Comparison of ENCODE assay signal across 8 mouse cellular contexts in genomic region chr1:195130479-195130878, GRCm38 (mm10). TPM values are rescaled to one million over a fixed set of nuclear protein-coding genes. Genes with fewer than 3 reads are reported as not detected.
DNase-seq lines count a peak whose midpoint lies in the region; ATAC-seq and TF ChIP-seq lines count a peak whose summit lies in the region.

No protein-coding gene starts in this region.

- H3K4me2 ChIP-seq in heart, embryonic 16.5 days (ENCODE audit: low read depth, low read length), result peak overlapping the region; percentile 88

- TF ChIP-seq POLR2A in MEL (IDR thresholded peaks at IDR 0.05; ENCODE audit: control insufficient read depth in 1 of 2, insufficient read depth in 1 of 2, low read depth in 1 of 2, low read length in 2 of 2, poor library complexity in 1 of 2), result no peak

- peak overlapping the region; percentile 91 for H3K9ac ChIP-seq in MEL (ENCODE audit: control insufficient read depth, low read depth, low read length, poor library complexity, severe bottlenecking)
- H3K9ac ChIP-seq in heart, embryonic 16.5 days (ENCODE audit: low read length), result peak overlapping the region; percentile 97

- peaks cover 6% of the 10 kb centered on the region in 2 experiments for H3K4me1 ChIP-seq in MEL (ENCODE audit: control insufficient read depth in 1 of 2, insufficient read depth in 2 of 2, low read length in 2 of 2)
- H3K4me1 ChIP-seq in heart, embryonic 16.5 days (ENCODE audit: control insufficient read depth, insufficient read depth, low read length), result 0 out of 2 replicates have a peak, but pooled peaks cover 3% of the 10 kb centered on the region

- H3K9me3 ChIP-seq in MEL (replicated peaks; ENCODE audit: insufficient read depth, low read length), result no peaks in the 10 kb centered on the region
- H3K9me3 ChIP-seq in heart, embryonic 16.5 days (replicated peaks; ENCODE audit: control insufficient read depth, low read length), result no peaks in the 10 kb centered on the region

- H3K27me3 ChIP-seq in MEL (ENCODE audit: control insufficient read depth in 1 of 2, insufficient read depth in 2 of 2, low read length in 2 of 2), result no peaks in the 10 kb centered on the region
- H3K27me3 ChIP-seq in heart, embryonic 16.5 days (ENCODE audit: control insufficient read depth, insufficient read depth, low read length), result no peaks in the 10 kb centered on the region

- intact Hi-C loops in gastrocnemius, postnatal 14 days (cut with DNase I; ENCODE audit: low total_unique reads), result no loop called here

- no peak for TF ChIP-seq EP300 in MEL (IDR thresholded peaks at IDR 0.05; ENCODE audit: low read depth in 1 of 2, low read length in 2 of 2)

- no peak for TF ChIP-seq CTCF in MEL (IDR thresholded peaks at IDR 0.05 in 2 of 3, conservative IDR thresholded peaks at IDR 0.05 in 1 of 3; ENCODE audit: control insufficient read depth in 1 of 3, insufficient read depth in 1 of 3, low read depth in 2 of 3, low read length in 3 of 3, poor library complexity in 1 of 3, severe bottlenecking in 1 of 3)

- 4% methylated on average over 2 of the region's 2 CpGs for WGBS in heart, embryonic 16.5 days
- 8% methylated on average over 2 of the region's 2 CpGs for WGBS in macrophage (ENCODE audit: missing documents)

- ATAC-seq in heart, embryonic 16.5 days (replicated peaks; ENCODE audit: extremely low read depth, insufficient read depth, low FRiP score), result no peak

- peak; percentile 0 for DNase-seq in embryo, embryonic 11.5 days (ENCODE audit: low read depth, low spot score)
- no peak for DNase-seq in embryo, embryonic 9.5 days (ENCODE audit: extremely low spot score)
- DNase-seq in MEL (ENCODE audit: low read depth, low spot score), result peak; percentile 72
- DNase-seq in gastrocnemius, postnatal 14 days, result no peak
- no peak for DNase-seq in embryo, embryonic 10.5 days (ENCODE audit: low spot score)
- DNase-seq in spleen, postnatal 10 days (ENCODE audit: low spot score in 2 of 2), result no peak

- TF ChIP-seq RAD21 in MEL (IDR thresholded peaks at IDR 0.05; ENCODE audit: low read depth, low read length), result no peak

- H3K79me2 ChIP-seq in MEL (ENCODE audit: control insufficient read depth, insufficient read depth, low read length, poor library complexity), result peaks cover 13% of the 10 kb centered on the region
- peaks cover 14% of the 10 kb centered on the region for H3K79me2 ChIP-seq in macrophage (ENCODE audit: inconsistent target)

- H3K27ac ChIP-seq in MEL (ENCODE audit: control insufficient read depth, low read depth, low read length) (peak overlapping the region; percentile 98), macrophage (peak overlapping the region; percentile 94)
- H3K27ac ChIP-seq in heart, embryonic 16.5 days (ENCODE audit: low read length), result peak overlapping the region; percentile 98

- H3K36me3 ChIP-seq in MEL (ENCODE audit: control insufficient read depth in 1 of 2, insufficient read depth in 2 of 2, low read length in 2 of 2) (peaks cover 25 to 40% of the 10 kb centered on the region in 2 experiments), macrophage (ENCODE audit: inconsistent target) (peaks cover 28% of the 10 kb centered on the region)
- peaks cover 17% of the 10 kb centered on the region for H3K36me3 ChIP-seq in heart, embryonic 16.5 days (ENCODE audit: control insufficient read depth, insufficient read depth)

- peak overlapping the region; percentile 66 to 90 for H3K4me3 ChIP-seq in MEL (ENCODE audit: control insufficient read depth in 1 of 2, insufficient read depth in 1 of 2, low read depth in 2 of 2, low read length in 2 of 2)
- H3K4me3 ChIP-seq in heart, embryonic 16.5 days (ENCODE audit: low read length), result peak overlapping the region; percentile 78
- H3K4me3 ChIP-seq in macrophage (ENCODE audit: inconsistent target), result peak overlapping the region; percentile 89

TF ChIP-seq in MEL, 35 proteins besides CTCF, POLR2A, EP300 and RAD21:
- TF ChIP-seq CHD1 (IDR thresholded peaks at IDR 0.05; ENCODE audit: low read depth, low read length) (no peak), GATA1 (IDR thresholded peaks at IDR 0.05; ENCODE audit: low read depth, low read length) (0 out of 2 replicates have a peak, but pooled peaks have one; percentile 24)

RNA-seq across cellular contexts. Expression of gene Cr1l, which starts 0.9 kb away (rescaled TPM):
- 106 and 116 TPM in 2 replicates for total RNA-seq in MEL (2012; rRNA removed)
- polyA plus RNA-seq in MEL (2012; ENCODE audit: insufficient read depth in 1 of 2, insufficient read length in 2 of 2, low read depth in 1 of 2, low replicate concordance in 2 of 2, missing spikeins in 1 of 2) (100 to 1,000 TPM in 1 of 2 experiments, not detected in 1; 103 TPM), macrophage (2018) (103 to 129 TPM (median 106 TPM) in 3 replicates)
- polyA plus RNA-seq in heart, embryonic 16.5 days (2015; fragmentation: Nextera tagmentation; extraction: Ambion mirVana), result 66.4 and 70.4 TPM in 2 replicates
- total RNA-seq in macrophage (2018; cell fraction: chromatin; rRNA removed), result 100 to 1,000 TPM in 8 of 26 experiments, 10 to 100 TPM in 18; 59.9 to 220 (median 94.2) TPM
- total RNA-seq in macrophage (2018; cell fraction: cytosol; rRNA removed), result 100 to 1,000 TPM in 2 of 26 experiments, 10 to 100 TPM in 24; 73.4 to 104 (median 83.4) TPM
- total RNA-seq in macrophage (2018; cell fraction: nucleus; rRNA removed), result 100 to 1,000 TPM in 15 of 26 experiments, 10 to 100 TPM in 11; 59.0 to 206 (median 106) TPM
- total RNA-seq in gastrocnemius, postnatal 14 days (2021), result 10 to 100 TPM; 35.0 to 41.6 TPM

RNA-seq across cellular contexts. Expression of gene Cd46, which starts 38.4 kb away (rescaled TPM):
- 0.50 and 0.65 TPM in 2 replicates for total RNA-seq in MEL (2012; rRNA removed)
- 1 to 10 TPM in 1 of 2 experiments, not detected in 1; 1.3 TPM for polyA plus RNA-seq in MEL (2012; ENCODE audit: insufficient read depth in 1 of 2, insufficient read length in 2 of 2, low read depth in 1 of 2, low replicate concordance in 2 of 2, missing spikeins in 1 of 2)
- polyA plus RNA-seq in heart, embryonic 16.5 days (2015; fragmentation: Nextera tagmentation; extraction: Ambion mirVana), result 0.71 and 1.0 TPM in 2 replicates
- 10 to 100 TPM in 1 of 26 experiments, 1 to 10 TPM in 23, under 1 TPM in 2; 0.34 to 10.8 (median 5.4) TPM for total RNA-seq in macrophage (2018; cell fraction: chromatin; rRNA removed)
- total RNA-seq in macrophage (2018; cell fraction: cytosol; rRNA removed), result under 1 TPM; 0.03 to 0.63 (median 0.12) TPM
- total RNA-seq in macrophage (2018; cell fraction: nucleus; rRNA removed), result 1 to 10 TPM in 22 of 26 experiments, under 1 TPM in 4; 0.29 to 6.0 (median 2.7) TPM
- 0.09 to 0.36 TPM (median 0.27 TPM) in 3 replicates for polyA plus RNA-seq in macrophage (2018)
- total RNA-seq in gastrocnemius, postnatal 14 days (2021), result 1 to 10 TPM; 1.0 to 1.4 TPM

RNA-seq across cellular contexts. Expression of gene Cr2, which starts 46.0 kb away (rescaled TPM):
- not detected in 2 replicates for total RNA-seq in MEL (2012; rRNA removed)
- polyA plus RNA-seq in MEL (2012; ENCODE audit: insufficient read depth in 1 of 2, insufficient read length in 2 of 2, low read depth in 1 of 2, low replicate concordance in 2 of 2, missing spikeins in 1 of 2), result under 1 TPM in 1 of 2 experiments, not detected in 1; 0.08 TPM
- polyA plus RNA-seq in heart, embryonic 16.5 days (2015; fragmentation: Nextera tagmentation; extraction: Ambion mirVana), result 0.17 and 0.30 TPM in 2 replicates
- not detected for total RNA-seq in macrophage (2018; cell fraction: chromatin; rRNA removed)
- total RNA-seq in macrophage (2018; cell fraction: cytosol; rRNA removed), result not detected
- not detected for total RNA-seq in macrophage (2018; cell fraction: nucleus; rRNA removed)
- polyA plus RNA-seq in macrophage (2018), result not detected in 3 replicates
- total RNA-seq in gastrocnemius, postnatal 14 days (2021), result not detected

Comparison
In these comparisons a context has a peak if more than half of its experiments do, and no peak if none do; other contexts are left out.
1. DNase-seq: peak in embryo, embryonic 11.5 days (single experiment) and MEL (single experiment); none in embryo, embryonic 9.5 days (single experiment), gastrocnemius, postnatal 14 days (single experiment), embryo, embryonic 10.5 days (single experiment) and spleen, postnatal 10 days (0 of 2).
2. Peak in every context shown above with its lines, with median percentiles within 50 percentile points of each other: H3K27ac ChIP-seq and H3K4me3 ChIP-seq.